Mouse (Mus musculus): Measurements from ENCODE around the gene Tns2. TPM values are rescaled to one million over a fixed set of nuclear protein-coding genes. Genes with fewer than 3 reads are reported as not detected.

The Tns2 gene
- total and polyA plus RNA-seq, 3 experiments: 0.42 to 3.1 TPM; not detected in 1

DNA sequence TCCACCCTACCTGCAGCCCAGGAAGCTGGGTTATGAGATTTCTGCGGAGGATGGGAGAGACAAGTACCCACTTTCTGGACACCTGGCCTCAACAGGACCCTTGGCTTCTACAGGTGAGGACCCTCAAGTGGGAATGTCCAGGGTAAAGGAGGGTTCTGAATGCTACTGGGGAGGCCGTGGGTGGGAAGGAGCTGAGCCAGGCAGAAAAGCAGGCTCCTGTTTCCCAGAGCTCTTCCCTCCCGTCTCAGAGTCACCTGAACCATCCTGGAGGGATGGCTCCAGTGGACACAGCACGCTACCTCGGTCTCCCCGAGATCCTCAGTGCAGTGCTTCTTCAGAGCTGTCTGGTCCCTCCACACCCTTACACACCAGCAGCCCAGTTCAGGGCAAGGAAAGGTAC lies 12.0 kb downstream of the Tns2 start:
- no peaks in the 10 kb centered on the region for H3K9me3 ChIP-seq (replicated peaks; ENCODE audit: insufficient read depth, low read length)
- no peaks in the 10 kb centered on the region for H3K79me2 ChIP-seq (ENCODE audit: control insufficient read depth, insufficient read depth, low read length, poor library complexity)
- H3K4me3 ChIP-seq (ENCODE audit: control insufficient read depth in 1 of 2, insufficient read depth in 1 of 2, low read depth in 2 of 2, low read length in 2 of 2): no peak overlapping the region
- H3K27me3 ChIP-seq (ENCODE audit: control insufficient read depth in 1 of 2, insufficient read depth in 2 of 2, low read length in 2 of 2): no peaks in the 10 kb centered on the region
- H3K4me1 ChIP-seq (ENCODE audit: control insufficient read depth in 1 of 2, insufficient read depth in 2 of 2, low read length in 2 of 2): peaks cover 12 to 13% of the 10 kb centered on the region in 2 experiments
- H3K27ac ChIP-seq (ENCODE audit: control insufficient read depth, low read depth, low read length): no peak overlapping the region
- no peak overlapping the region for H3K9ac ChIP-seq (ENCODE audit: control insufficient read depth, low read depth, low read length, poor library complexity, severe bottlenecking)
- H3K36me3 ChIP-seq (ENCODE audit: control insufficient read depth in 1 of 2, insufficient read depth in 2 of 2, low read length in 2 of 2): peaks cover 0 to 5% of the 10 kb centered on the region in 2 experiments; a peak in 3 of 4 replicates
- no peak for DNase-seq (ENCODE audit: low read depth, low spot score)
- TF ChIP-seq SIN3A (IDR thresholded peaks at IDR 0.05; ENCODE audit: low read length) (no peak), E2F4 (IDR thresholded peaks at IDR 0.05; ENCODE audit: borderline replicate concordance, low read depth, low read length) (no peak), CHD2 (IDR thresholded peaks at IDR 0.05; ENCODE audit: low read length) (no peak), POLR2A (IDR thresholded peaks at IDR 0.05; ENCODE audit: control insufficient read depth in 1 of 2, insufficient read depth in 1 of 2, low read depth in 1 of 2, low read length in 2 of 2, poor library complexity in 1 of 2) (no peak), ETS1 (IDR thresholded peaks at IDR 0.05; ENCODE audit: low read depth, low read length) (no peak), RAD21 (IDR thresholded peaks at IDR 0.05; ENCODE audit: low read depth, low read length) (no peak)

GRCm38 (mm10) chr15:102112827-102113226 lies 12.6 kb downstream of the Tns2 start:
- H3K27me3 ChIP-seq (ENCODE audit: control insufficient read depth in 1 of 2, insufficient read depth in 2 of 2, low read length in 2 of 2): no peaks in the 10 kb centered on the region
- H3K4me3 ChIP-seq (ENCODE audit: control insufficient read depth in 1 of 2, insufficient read depth in 1 of 2, low read depth in 2 of 2, low read length in 2 of 2): no peak overlapping the region
- H3K36me3 ChIP-seq (ENCODE audit: control insufficient read depth in 1 of 2, insufficient read depth in 2 of 2, low read length in 2 of 2): peaks cover 2 to 3% of the 10 kb centered on the region in 2 experiments; a peak in 3 of 4 replicates
- no peak for DNase-seq (ENCODE audit: low read depth, low spot score)
- H3K9me3 ChIP-seq (replicated peaks; ENCODE audit: insufficient read depth, low read length): no peaks in the 10 kb centered on the region
- H3K4me1 ChIP-seq (ENCODE audit: control insufficient read depth in 1 of 2, insufficient read depth in 2 of 2, low read length in 2 of 2): peaks cover 7 to 10% of the 10 kb centered on the region in 2 experiments
- TF ChIP-seq TAL1 (IDR thresholded peaks at IDR 0.05; ENCODE audit: low read length) (no peak), TCF12 (IDR thresholded peaks at IDR 0.05; ENCODE audit: low read depth, low read length) (no peak), ZNF384 (IDR thresholded peaks at IDR 0.05; ENCODE audit: low read depth, low read length) (no peak), MAZ (IDR thresholded peaks at IDR 0.05; ENCODE audit: low read depth, low read length) (no peak), MYB (IDR thresholded peaks at IDR 0.05; ENCODE audit: low read depth, low read length) (no peak), KAT2A (conservative IDR thresholded peaks at IDR 0.05; ENCODE audit: low read depth, low read length) (no peak), MAFK (IDR thresholded peaks at IDR 0.05; ENCODE audit: borderline replicate concordance, low read depth, low read length) (no peak), MAX (IDR thresholded peaks at IDR 0.05; ENCODE audit: low read length) (no peak), CHD2 (IDR thresholded peaks at IDR 0.05; ENCODE audit: low read length) (no peak), BHLHE40 (IDR thresholded peaks at IDR 0.05; ENCODE audit: borderline replicate concordance, low read depth, low read length) (no peak)
- H3K27ac ChIP-seq (ENCODE audit: control insufficient read depth, low read depth, low read length): no peak overlapping the region
- H3K79me2 ChIP-seq (ENCODE audit: control insufficient read depth, insufficient read depth, low read length, poor library complexity): no peaks in the 10 kb centered on the region
- no peak overlapping the region for H3K9ac ChIP-seq (ENCODE audit: control insufficient read depth, low read depth, low read length, poor library complexity, severe bottlenecking)

- peaks cover 2 to 3% of the 10 kb centered on the region in 2 experiments; a peak in 1 of 4 replicates for H3K4me1 ChIP-seq (ENCODE audit: control insufficient read depth in 1 of 2, insufficient read depth in 2 of 2, low read length in 2 of 2)
- TF ChIP-seq MEF2A (IDR thresholded peaks at IDR 0.05; ENCODE audit: extremely low read depth, insufficient replicate concordance, low read depth, low read length, poor library complexity, severe bottlenecking) (no peak), ETS1 (IDR thresholded peaks at IDR 0.05; ENCODE audit: low read depth, low read length) (no peak), MAFK (IDR thresholded peaks at IDR 0.05; ENCODE audit: borderline replicate concordance, low read depth, low read length) (no peak), GABPA (IDR thresholded peaks at IDR 0.05; ENCODE audit: low read depth, low read length) (no peak), BHLHE40 (IDR thresholded peaks at IDR 0.05; ENCODE audit: borderline replicate concordance, low read depth, low read length) (no peak), MYB (IDR thresholded peaks at IDR 0.05; ENCODE audit: low read depth, low read length) (no peak), ELF1 (IDR thresholded peaks at IDR 0.05; ENCODE audit: low read depth, low read length) (no peak)
- H3K27me3 ChIP-seq (ENCODE audit: control insufficient read depth in 1 of 2, insufficient read depth in 2 of 2, low read length in 2 of 2): no peaks in the 10 kb centered on the region
- no peaks in the 10 kb centered on the region for H3K79me2 ChIP-seq (ENCODE audit: control insufficient read depth, insufficient read depth, low read length, poor library complexity)
- DNase-seq (ENCODE audit: low read depth, low spot score): no peak
- H3K9ac ChIP-seq (ENCODE audit: control insufficient read depth, low read depth, low read length, poor library complexity, severe bottlenecking): no peak overlapping the region
- H3K9me3 ChIP-seq (replicated peaks; ENCODE audit: insufficient read depth, low read length): no peaks in the 10 kb centered on the region
- H3K27ac ChIP-seq (ENCODE audit: control insufficient read depth, low read depth, low read length): no peak overlapping the region
- H3K4me3 ChIP-seq (ENCODE audit: control insufficient read depth in 1 of 2, insufficient read depth in 1 of 2, low read depth in 2 of 2, low read length in 2 of 2): no peak overlapping the region
- peaks cover 0 to 2% of the 10 kb centered on the region in 2 experiments; a peak in 2 of 4 replicates for H3K36me3 ChIP-seq (ENCODE audit: control insufficient read depth in 1 of 2, insufficient read depth in 2 of 2, low read length in 2 of 2)
These were observed 13.5 kb downstream of the Tns2 start for GRCm38 (mm10) chr15:102113674-102114073.

Measured in MEL (cell line).